26 mouse cellular contexts compared by ENCODE assay signal in the genomic region with DNA sequence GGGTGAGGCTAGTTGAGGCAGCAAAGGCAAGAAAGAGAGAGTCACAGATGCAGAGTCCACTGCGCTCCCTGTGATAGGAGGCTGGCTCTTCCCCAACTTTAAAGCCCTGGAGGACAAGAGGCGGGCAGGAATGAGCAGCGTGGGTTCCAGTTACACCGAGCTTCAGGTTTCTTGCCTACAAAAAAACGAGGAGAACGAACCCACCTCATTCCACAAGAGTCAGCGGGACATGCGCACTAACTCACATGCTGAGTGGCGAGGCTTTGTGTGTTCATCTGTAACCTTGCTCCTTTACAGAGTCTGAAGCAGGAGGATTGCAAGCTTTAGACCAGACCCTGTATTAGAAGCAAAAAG. TPM values are rescaled to one million over a fixed set of nuclear protein-coding genes. Genes with fewer than 3 reads are reported as not detected.
DNase-seq lines count a peak whose midpoint lies in the region; ATAC-seq and TF ChIP-seq lines count a peak whose summit lies in the region.
"Had no signal": no experiment of that assay in that cellular context is flagged by ENCODE, and none has a peak within 500 bp of the region (broad histone marks: within the 10 kb centered on the region; RNA-seq: fewer than 3 reads in every experiment).

No protein-coding gene starts in this region.

- no peaks in the 10 kb centered on the region for H3K27me3 ChIP-seq in hindbrain, embryonic 10.5 days (ENCODE audit: insufficient read depth, poor library complexity, severe bottlenecking)
- H3K27me3 ChIP-seq in hindbrain, embryonic 14.5 days (ENCODE audit: control insufficient read depth, insufficient read depth, low read length), result no peaks in the 10 kb centered on the region
- H3K27me3 ChIP-seq in embryonic facial prominence, embryonic 11.5 days (ENCODE audit: control insufficient read depth, insufficient read depth, low read length), result no peaks in the 10 kb centered on the region
- H3K27me3 ChIP-seq in embryonic facial prominence, embryonic 13.5 days, result 0 out of 2 replicates have a peak, but pooled peaks cover 2% of the 10 kb centered on the region
- no peaks in the 10 kb centered on the region for H3K27me3 ChIP-seq in limb, embryonic 13.5 days
- no peaks in the 10 kb centered on the region for H3K27me3 ChIP-seq in cerebellum, adult 2 months (ENCODE audit: control insufficient read depth, insufficient read depth, low read length)
- H3K27me3 ChIP-seq: kidney, embryonic 15.5 days; liver, embryonic 15.5 days; lung, embryonic 15.5 days; midbrain, embryonic 15.5 days had no signal

- H3K9ac ChIP-seq in hindbrain, embryonic 14.5 days, result no peak overlapping the region
- H3K9ac ChIP-seq in embryonic facial prominence, embryonic 11.5 days (replicated peaks; ENCODE audit: low read length), result peak overlapping the region; percentile 18; the same call in 1 of the 2 replicates
- H3K9ac ChIP-seq in embryonic facial prominence, embryonic 13.5 days, result peak overlapping the region; percentile 41; the same call in 1 of the 2 replicates
- H3K9ac ChIP-seq in limb, embryonic 13.5 days, result no peak overlapping the region
- H3K9ac ChIP-seq: kidney, embryonic 15.5 days; liver, embryonic 15.5 days; lung, embryonic 15.5 days; midbrain, embryonic 15.5 days had no signal

- no peak for TF ChIP-seq POLR2A in cerebellum, adult 2 months (IDR thresholded peaks at IDR 0.05; ENCODE audit: borderline replicate concordance, insufficient read depth, low read length)

- H3K4me3 ChIP-seq in hindbrain, embryonic 10.5 days, result no peak overlapping the region
- H3K4me3 ChIP-seq in hindbrain, embryonic 14.5 days (replicated peaks; ENCODE audit: low read length), result no peak overlapping the region
- H3K4me3 ChIP-seq in embryonic facial prominence, embryonic 11.5 days (ENCODE audit: low read depth, low read length), result no peak overlapping the region
- H3K4me3 ChIP-seq in embryonic facial prominence, embryonic 13.5 days, result no peak overlapping the region
- peak overlapping the region; percentile 12 for H3K4me3 ChIP-seq in limb, embryonic 13.5 days
- no peak overlapping the region for H3K4me3 ChIP-seq in cerebellum, adult 2 months (replicated peaks; ENCODE audit: insufficient read depth, low read depth, low read length)
- H3K4me3 ChIP-seq: kidney, embryonic 15.5 days; left cerebral cortex, adult 2 months; liver, embryonic 15.5 days; lung, embryonic 15.5 days; midbrain, embryonic 15.5 days had no signal

- no peak for ATAC-seq in hindbrain, embryonic 14.5 days (ENCODE audit: low FRiP score)
- no peak for ATAC-seq in embryonic facial prominence, embryonic 11.5 days (replicated peaks; ENCODE audit: insufficient number of reproducible peaks, low FRiP score, low TSS enrichment, low read depth)
- no peak; the same call in 1 of the 2 replicates for ATAC-seq in embryonic facial prominence, embryonic 13.5 days (ENCODE audit: insufficient number of reproducible peaks, insufficient read depth, low FRiP score, low TSS enrichment, low read depth)
- 0 out of 2 replicates have a peak, but pooled peaks have one; percentile 12 for ATAC-seq in limb, embryonic 13.5 days (ENCODE audit: low FRiP score, low read depth)
- ATAC-seq: forebrain, embryonic 16.5 days; midbrain, embryonic 15.5 days had no signal

- H3K9me3 ChIP-seq in hindbrain, embryonic 10.5 days, result no peaks in the 10 kb centered on the region
- H3K9me3 ChIP-seq in hindbrain, embryonic 14.5 days (ENCODE audit: control insufficient read depth, low read length), result no peaks in the 10 kb centered on the region
- H3K9me3 ChIP-seq in embryonic facial prominence, embryonic 11.5 days (replicated peaks; ENCODE audit: control insufficient read depth, low read length), result no peaks in the 10 kb centered on the region
- H3K9me3 ChIP-seq in embryonic facial prominence, embryonic 13.5 days, result no peaks in the 10 kb centered on the region
- no peaks in the 10 kb centered on the region for H3K9me3 ChIP-seq in limb, embryonic 13.5 days
- H3K9me3 ChIP-seq: kidney, embryonic 15.5 days; liver, embryonic 15.5 days; lung, embryonic 15.5 days; midbrain, embryonic 15.5 days had no signal

- peak; percentile 27 for DNase-seq in hindbrain, embryonic 10.5 days (ENCODE audit: low spot score)
- DNase-seq in hindbrain, embryonic 14.5 days (ENCODE audit: low spot score), result no peak
- peak; percentile 76 for DNase-seq in embryonic facial prominence, embryonic 11.5 days (ENCODE audit: low spot score)
- no peak for DNase-seq in cerebellum, adult 2 months
- no peak for DNase-seq in spleen, adult 18-20 months
- DNase-seq: adrenal gland, postnatal 10 days; cerebellum, adult 8-10 months; kidney, adult 11 months; left cerebral cortex, postnatal 4 days; lung, postnatal 36 days; thymus, adult 2 months; thymus, postnatal 4 days had no signal

- peak overlapping the region; percentile 1; the same call in 1 of the 2 replicates for H3K27ac ChIP-seq in hindbrain, embryonic 10.5 days
- no peak overlapping the region for H3K27ac ChIP-seq in hindbrain, embryonic 14.5 days
- H3K27ac ChIP-seq in embryonic facial prominence, embryonic 11.5 days (replicated peaks; ENCODE audit: low read depth, low read length), result peak overlapping the region; percentile 82
- H3K27ac ChIP-seq in embryonic facial prominence, embryonic 13.5 days, result peak overlapping the region; percentile 88
- peak overlapping the region; percentile 86 for H3K27ac ChIP-seq in limb, embryonic 13.5 days
- H3K27ac ChIP-seq in cerebellum, adult 2 months (ENCODE audit: insufficient read depth, low read length), result no peak overlapping the region
- H3K27ac ChIP-seq: kidney, embryonic 15.5 days; left cerebral cortex, adult 2 months; liver, embryonic 15.5 days; lung, embryonic 15.5 days; midbrain, embryonic 15.5 days had no signal

- no peaks in the 10 kb centered on the region for H3K36me3 ChIP-seq in hindbrain, embryonic 10.5 days
- no peaks in the 10 kb centered on the region for H3K36me3 ChIP-seq in hindbrain, embryonic 14.5 days (replicated peaks; ENCODE audit: control insufficient read depth, insufficient read depth)
- H3K36me3 ChIP-seq in embryonic facial prominence, embryonic 11.5 days (replicated peaks; ENCODE audit: control insufficient read depth, insufficient read depth, low read depth, low read length), result no peaks in the 10 kb centered on the region
- no peaks in the 10 kb centered on the region for H3K36me3 ChIP-seq in embryonic facial prominence, embryonic 13.5 days
- H3K36me3 ChIP-seq in limb, embryonic 13.5 days, result no peaks in the 10 kb centered on the region
- H3K36me3 ChIP-seq: kidney, embryonic 15.5 days; liver, embryonic 15.5 days; lung, embryonic 15.5 days; midbrain, embryonic 15.5 days had no signal

- TF ChIP-seq CTCF in cerebellum, adult 2 months (IDR thresholded peaks at IDR 0.05; ENCODE audit: borderline replicate concordance, insufficient read depth, low read depth, low read length), result no peak

- WGBS in hindbrain, embryonic 10.5 days, result 68% methylated on average over 9 of the region's 9 CpGs
- 78% methylated on average over 9 of the region's 9 CpGs for WGBS in hindbrain, embryonic 14.5 days
- WGBS in embryonic facial prominence, embryonic 11.5 days, result 24% methylated on average over 9 of the region's 9 CpGs
- 11% methylated on average over 9 of the region's 9 CpGs for WGBS in embryonic facial prominence, embryonic 13.5 days
- WGBS in limb, embryonic 13.5 days, result 13% methylated on average over 9 of the region's 9 CpGs
- WGBS in cerebellum, adult 2 months, result 60% methylated on average over 9 of the region's 9 CpGs

- no peak overlapping the region for H3K4me2 ChIP-seq in hindbrain, embryonic 14.5 days (replicated peaks)
- peak overlapping the region; percentile 20; the same call in 1 of the 2 replicates for H3K4me2 ChIP-seq in embryonic facial prominence, embryonic 11.5 days (ENCODE audit: low read depth, low read length)
- H3K4me2 ChIP-seq in embryonic facial prominence, embryonic 13.5 days, result peak overlapping the region; percentile 42
- H3K4me2 ChIP-seq in limb, embryonic 13.5 days (replicated peaks), result peak overlapping the region; percentile 50
- H3K4me2 ChIP-seq: heart, embryonic 11.5 days; kidney, embryonic 15.5 days; liver, embryonic 15.5 days; lung, embryonic 15.5 days; midbrain, embryonic 15.5 days had no signal

- H3K4me1 ChIP-seq in hindbrain, embryonic 10.5 days (replicated peaks), result peaks cover 67% of the 10 kb centered on the region
- H3K4me1 ChIP-seq in hindbrain, embryonic 14.5 days (replicated peaks; ENCODE audit: control insufficient read depth, insufficient read depth, low read length), result peaks cover 39% of the 10 kb centered on the region
- H3K4me1 ChIP-seq in embryonic facial prominence, embryonic 11.5 days (ENCODE audit: control insufficient read depth, insufficient read depth, low read length), result peaks cover 14% of the 10 kb centered on the region
- peaks cover 75% of the 10 kb centered on the region for H3K4me1 ChIP-seq in embryonic facial prominence, embryonic 13.5 days
- peaks cover 77% of the 10 kb centered on the region for H3K4me1 ChIP-seq in limb, embryonic 13.5 days
- H3K4me1 ChIP-seq in cerebellum, adult 2 months (ENCODE audit: control insufficient read depth, insufficient read depth, low read length), result peaks cover 79% of the 10 kb centered on the region

RNA-seq across cellular contexts. Expression of gene Pabpn1l, which starts 36.2 kb away (rescaled TPM):
- polyA plus RNA-seq in hindbrain, embryonic 10.5 days (2016; fragmentation: Nextera tagmentation; extraction: Ambion mirVana), result not detected in 2 replicates
- polyA plus RNA-seq in hindbrain, embryonic 14.5 days (2014; fragmentation: Nextera tagmentation; extraction: Ambion mirVana), result not detected in 2 replicates
- polyA plus RNA-seq in embryonic facial prominence, embryonic 11.5 days (2014; fragmentation: Nextera tagmentation; extraction: Ambion mirVana), result not detected in 2 replicates
- polyA plus RNA-seq in embryonic facial prominence, embryonic 13.5 days (2015; fragmentation: Nextera tagmentation; extraction: Ambion mirVana), result not detected in 2 replicates
- not detected in 2 replicates for polyA plus RNA-seq in limb, embryonic 13.5 days (2015; fragmentation: Nextera tagmentation; extraction: Ambion mirVana)
- not detected in 2 replicates for polyA plus RNA-seq in cerebellum, adult 2 months (2012; rRNA removed)
- polyA plus RNA-seq: C2C12; forebrain, embryonic 16.5 days; heart, embryonic 11.5 days; heart, postnatal 0 days; hindbrain, embryonic 11.5 days; liver, embryonic 15.5 days; lung, embryonic 15.5 days; midbrain, embryonic 15.5 days; neural tube, embryonic 14.5 days; stomach, embryonic 16.5 days had no signal

RNA-seq across cellular contexts. Expression of gene Cbfa2t3, which starts 40.1 kb away (rescaled TPM):
- 2.2 and 5.4 TPM in 2 replicates for polyA plus RNA-seq in hindbrain, embryonic 10.5 days (2016; fragmentation: Nextera tagmentation; extraction: Ambion mirVana)
- 22.4 and 27.7 TPM in 2 replicates for polyA plus RNA-seq in hindbrain, embryonic 14.5 days (2014; fragmentation: Nextera tagmentation; extraction: Ambion mirVana)
- 1.9 and 2.1 TPM in 2 replicates for polyA plus RNA-seq in embryonic facial prominence, embryonic 11.5 days (2014; fragmentation: Nextera tagmentation; extraction: Ambion mirVana)
- polyA plus RNA-seq in embryonic facial prominence, embryonic 13.5 days (2015; fragmentation: Nextera tagmentation; extraction: Ambion mirVana), result 4.6 TPM in 2 replicates
- 4.3 and 4.8 TPM in 2 replicates for polyA plus RNA-seq in limb, embryonic 13.5 days (2015; fragmentation: Nextera tagmentation; extraction: Ambion mirVana)
- polyA plus RNA-seq in cerebellum, adult 2 months (2012; rRNA removed), result 17.7 and 21.6 TPM in 2 replicates

RNA-seq across cellular contexts. Expression of gene Trappc2l, which starts 47.3 kb away (rescaled TPM):
- 53.3 and 68.5 TPM in 2 replicates for polyA plus RNA-seq in hindbrain, embryonic 10.5 days (2016; fragmentation: Nextera tagmentation; extraction: Ambion mirVana)
- polyA plus RNA-seq in hindbrain, embryonic 14.5 days (2014; fragmentation: Nextera tagmentation; extraction: Ambion mirVana), result 118 and 130 TPM in 2 replicates
- 38.1 and 43.6 TPM in 2 replicates for polyA plus RNA-seq in embryonic facial prominence, embryonic 11.5 days (2014; fragmentation: Nextera tagmentation; extraction: Ambion mirVana)
- 53.0 and 57.7 TPM in 2 replicates for polyA plus RNA-seq in embryonic facial prominence, embryonic 13.5 days (2015; fragmentation: Nextera tagmentation; extraction: Ambion mirVana)
- 49.6 and 55.6 TPM in 2 replicates for polyA plus RNA-seq in limb, embryonic 13.5 days (2015; fragmentation: Nextera tagmentation; extraction: Ambion mirVana)
- 199 and 206 TPM in 2 replicates for polyA plus RNA-seq in cerebellum, adult 2 months (2012; rRNA removed)

RNA-seq across cellular contexts. Expression of gene Galns, which starts 47.5 kb away (rescaled TPM):
- polyA plus RNA-seq in hindbrain, embryonic 10.5 days (2016; fragmentation: Nextera tagmentation; extraction: Ambion mirVana), result 7.1 and 7.2 TPM in 2 replicates
- polyA plus RNA-seq in hindbrain, embryonic 14.5 days (2014; fragmentation: Nextera tagmentation; extraction: Ambion mirVana), result 5.8 and 6.0 TPM in 2 replicates
- polyA plus RNA-seq in embryonic facial prominence, embryonic 11.5 days (2014; fragmentation: Nextera tagmentation; extraction: Ambion mirVana), result 4.3 and 6.6 TPM in 2 replicates
- 7.5 and 7.6 TPM in 2 replicates for polyA plus RNA-seq in embryonic facial prominence, embryonic 13.5 days (2015; fragmentation: Nextera tagmentation; extraction: Ambion mirVana)
- polyA plus RNA-seq in limb, embryonic 13.5 days (2015; fragmentation: Nextera tagmentation; extraction: Ambion mirVana), result 9.0 and 9.7 TPM in 2 replicates
- polyA plus RNA-seq in cerebellum, adult 2 months (2012; rRNA removed), result 8.5 and 8.7 TPM in 2 replicates

Comparison
In these comparisons a context has a peak if more than half of its experiments do, and no peak if none do; other contexts are left out.
1. DNase-seq: peak in hindbrain, embryonic 10.5 days (single experiment) and embryonic facial prominence, embryonic 11.5 days (single experiment); none in hindbrain, embryonic 14.5 days (single experiment), cerebellum, adult 2 months (0 of 2) and spleen, adult 18-20 months (0 of 2).
2. H3K27ac ChIP-seq: peak in hindbrain, embryonic 10.5 days (single experiment), embryonic facial prominence, embryonic 11.5 days (single experiment), embryonic facial prominence, embryonic 13.5 days (single experiment) and limb, embryonic 13.5 days (single experiment); none in hindbrain, embryonic 14.5 days (single experiment) and cerebellum, adult 2 months (single experiment).
3. H3K9ac ChIP-seq: peak in embryonic facial prominence, embryonic 11.5 days (single experiment) and embryonic facial prominence, embryonic 13.5 days (single experiment); none in hindbrain, embryonic 14.5 days (single experiment) and limb, embryonic 13.5 days (single experiment).